Mouse (Mus musculus): ENCODE data around the gene Ndp. TPM values are rescaled to one million over a fixed set of nuclear protein-coding genes. Genes with fewer than 3 reads are reported as not detected.

Ndp gene
- polyA plus RNA-seq, 1 experiment from 2014 or later = 2.3 TPM

DNA sequence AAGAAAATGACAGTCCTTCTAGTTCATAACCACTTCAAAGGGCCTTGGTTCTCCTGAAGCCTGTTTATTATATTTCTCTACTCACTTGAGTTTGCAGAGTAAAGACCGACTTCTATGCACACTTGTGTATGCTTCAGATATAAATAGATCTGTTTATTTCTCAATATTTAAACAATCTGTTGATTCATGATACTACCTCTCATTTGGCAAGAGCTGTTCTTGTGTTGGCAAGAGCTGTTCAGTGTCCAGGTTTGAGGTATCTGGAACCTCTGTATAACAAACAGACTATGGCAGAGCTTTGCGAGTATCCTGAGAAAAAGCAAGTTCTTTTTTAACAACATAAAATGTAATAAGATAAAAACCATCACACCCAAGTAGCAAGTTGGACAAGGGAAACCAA, 65.5 kb downstream of the Ndp start:
- Histone ChIP-seq H3K4me2 (no peak overlapping the region), H3K27me3 (no peaks in the 10 kb centered on the region), H3K9ac (no peak overlapping the region), H3K9me3 (replicated peaks) (no peaks in the 10 kb centered on the region), H3K27ac (no peak overlapping the region), H3K4me3 (replicated peaks) (no peak overlapping the region), H3K36me3 (no peaks in the 10 kb centered on the region), H3K4me1 (no peaks in the 10 kb centered on the region)
- no peak for ATAC-seq (replicated peaks; ENCODE audit: low FRiP score)
- WGBS = 89% methylated on average over 2 of the region's 2 CpGs

GRCm38 (mm10) chrX:16841443-16841842, 70.1 kb downstream of the Ndp start:
- Histone ChIP-seq H3K9me3 (replicated peaks) (no peaks in the 10 kb centered on the region), H3K9ac (no peak overlapping the region), H3K4me2 (no peak overlapping the region), H3K27ac (no peak overlapping the region), H3K4me1 (no peaks in the 10 kb centered on the region), H3K4me3 (replicated peaks) (no peak overlapping the region), H3K27me3 (no peaks in the 10 kb centered on the region), H3K36me3 (no peaks in the 10 kb centered on the region)
- no peak for ATAC-seq (replicated peaks; ENCODE audit: low FRiP score)
- 79% methylated on average over 2 of the region's 2 CpGs for WGBS

GRCm38 (mm10) chrX:16837293-16837692, 74.3 kb downstream of the Ndp start:
- no peak overlapping the region for H3K4me3 ChIP-seq (replicated peaks)

DNA sequence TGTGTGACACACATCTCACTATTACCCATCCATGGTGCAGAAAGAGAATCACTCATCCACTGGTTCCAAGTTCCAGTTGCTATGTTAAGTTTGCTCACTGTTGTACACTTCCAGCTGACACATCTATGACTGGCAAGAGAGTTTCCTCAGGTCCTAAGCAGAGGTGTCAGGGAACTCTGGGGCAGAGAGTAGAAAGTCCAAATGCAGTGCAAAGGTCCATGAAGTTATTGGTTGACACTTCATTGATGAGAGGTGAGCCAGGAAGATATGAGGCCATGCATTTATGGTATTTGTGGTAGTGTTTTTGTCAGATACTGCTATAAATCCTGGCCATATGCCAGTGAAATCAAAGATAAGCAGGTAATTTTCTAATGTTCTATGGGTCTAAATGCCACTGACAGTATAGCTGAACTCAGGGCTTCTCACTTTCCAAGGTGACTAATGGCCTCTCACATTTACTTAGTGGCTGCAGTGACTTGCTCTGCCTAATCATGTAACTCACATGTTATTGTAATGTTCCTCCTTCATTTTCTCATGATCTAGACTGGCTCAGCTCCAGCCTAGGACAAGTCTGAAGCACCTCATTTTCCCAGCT, 75.0 kb downstream of the Ndp start:
- Histone ChIP-seq H3K4me3 (replicated peaks) (no peak overlapping the region), H3K9me3 (replicated peaks) (no peaks in the 10 kb centered on the region)

More at GRCm38 (mm10) chrX:16837293-16837692, 74.3 kb downstream of the Ndp start:
- H3K36me3 ChIP-seq = no peaks in the 10 kb centered on the region
- no peaks in the 10 kb centered on the region for H3K27me3 ChIP-seq
- 86% methylated on average over 1 of the region's 1 CpGs for WGBS
- H3K4me1 ChIP-seq = no peaks in the 10 kb centered on the region
- no peaks in the 10 kb centered on the region for H3K9me3 ChIP-seq (replicated peaks)
- no peak for ATAC-seq (replicated peaks; ENCODE audit: low FRiP score)
- H3K27ac ChIP-seq = no peak overlapping the region
- no peak overlapping the region for H3K9ac ChIP-seq
- H3K4me2 ChIP-seq = no peak overlapping the region

More for the DNA sequence above, 75.0 kb downstream of the Ndp start:
- Histone ChIP-seq H3K27me3 (no peaks in the 10 kb centered on the region), H3K9ac (no peak overlapping the region), H3K4me2 (no peak overlapping the region), H3K36me3 (no peaks in the 10 kb centered on the region), H3K4me1 (no peaks in the 10 kb centered on the region), H3K27ac (no peak overlapping the region)
- no peak for ATAC-seq (replicated peaks; ENCODE audit: low FRiP score)

Other genes with a start within 250 kb of the Ndp start
- gene Maob, start 94.4 kb downstream of the Ndp start, polyA plus RNA-seq (2015; fragmentation: Nextera tagmentation; extraction: Ambion mirVana) = 5.9 and 7.2 TPM in 2 replicates

Data from kidney, embryonic 15.5 days (tissue).